Mouse (Mus musculus) frontal cortex, adult (tissue): ENCODE results near the gene Adgrl3.

Source experiments
- ATAC-seq: cut with Nextera tagmentation; 2 replicates; pipeline ENCODE4 v1.9.2; 2017; ENCODE audit warnings: mild to moderate bottlenecking, moderate library complexity, mixed read lengths; ENCODE audit not compliant: low TSS enrichment

Gene Adgrl3

DNA sequence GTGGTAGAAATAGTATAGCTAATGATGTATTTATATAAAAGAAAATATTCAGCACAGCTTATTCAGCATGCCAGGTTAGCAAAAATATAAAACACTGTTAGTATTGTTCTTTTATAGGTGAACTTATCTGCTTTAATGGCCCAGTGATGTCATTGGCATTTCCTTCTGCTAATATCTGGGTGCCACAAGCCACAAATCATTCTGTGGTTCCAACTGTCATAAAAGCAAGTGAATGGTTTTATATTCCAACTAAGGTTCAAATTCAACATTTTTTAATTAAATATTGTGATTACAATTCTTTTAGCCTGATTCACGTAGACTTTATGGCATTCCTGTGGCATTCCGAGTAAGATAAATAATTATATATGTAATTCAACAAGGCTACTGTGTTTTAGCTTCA, 205.5 kb downstream of the Adgrl3 start:
- no peak for ATAC-seq

- no peak for ATAC-seq
These were observed 207.3 kb downstream of the Adgrl3 start for GRCm38 (mm10) chr5:81227256-81227655.

DNA sequence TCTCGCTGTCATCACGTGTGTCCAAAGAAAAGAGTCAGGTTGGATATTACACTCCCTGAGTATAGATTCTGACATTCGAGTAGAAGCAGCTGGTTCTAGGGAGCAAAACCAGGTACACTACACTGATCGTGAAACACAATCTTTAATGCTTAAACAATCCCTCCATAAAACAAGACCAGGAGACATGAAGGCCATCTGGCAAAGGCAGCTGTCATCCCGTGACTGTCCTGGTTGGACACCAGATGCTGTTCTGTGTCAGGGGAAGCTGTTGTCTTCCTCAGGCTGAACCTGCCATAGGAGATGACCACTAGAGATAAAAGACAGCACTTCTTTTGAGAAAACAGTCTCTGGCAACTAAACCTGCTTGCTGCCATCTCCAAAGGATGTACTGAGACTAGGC, 228.8 kb downstream of the Adgrl3 start:
- no peak for ATAC-seq

- ATAC-seq, result peak; percentile 75
These were observed 236.2 kb downstream of the Adgrl3 start for GRCm38 (mm10) chr5:81256091-81256490.

DNA sequence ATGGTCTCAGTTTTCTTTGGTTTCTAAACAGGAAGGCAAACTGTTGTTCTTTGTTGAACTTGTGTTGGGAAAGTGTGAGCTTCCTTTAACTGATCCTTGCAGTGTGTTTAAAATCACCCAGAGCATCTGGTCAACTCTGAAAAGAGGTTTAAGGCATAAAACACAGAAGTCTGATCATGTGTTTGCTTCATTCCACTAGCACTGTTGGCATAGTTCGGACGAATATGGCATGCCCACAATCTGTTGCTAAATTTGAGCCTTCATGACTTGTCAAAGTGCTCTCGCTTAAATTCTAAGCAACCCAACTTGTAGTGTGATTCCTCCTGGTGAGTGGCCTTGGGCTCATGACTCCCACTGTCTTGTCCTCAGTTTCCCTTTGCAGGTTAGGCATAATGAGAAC, 249.8 kb downstream of the Adgrl3 start:
- ATAC-seq, result peak; percentile 84

- peak; percentile 86 for ATAC-seq
These were observed 255.6 kb downstream of the Adgrl3 start for GRCm38 (mm10) chr5:81275346-81276047.

GRCm38 (mm10) chr5:81279246-81279645, 259.3 kb downstream of the Adgrl3 start:
- ATAC-seq, result no peak

- ATAC-seq, result no peak
These were observed 265.7 kb downstream of the Adgrl3 start for GRCm38 (mm10) chr5:81285643-81286042.

- ATAC-seq, result no peak
These were observed 281.9 kb downstream of the Adgrl3 start for GRCm38 (mm10) chr5:81301874-81302273.

DNA sequence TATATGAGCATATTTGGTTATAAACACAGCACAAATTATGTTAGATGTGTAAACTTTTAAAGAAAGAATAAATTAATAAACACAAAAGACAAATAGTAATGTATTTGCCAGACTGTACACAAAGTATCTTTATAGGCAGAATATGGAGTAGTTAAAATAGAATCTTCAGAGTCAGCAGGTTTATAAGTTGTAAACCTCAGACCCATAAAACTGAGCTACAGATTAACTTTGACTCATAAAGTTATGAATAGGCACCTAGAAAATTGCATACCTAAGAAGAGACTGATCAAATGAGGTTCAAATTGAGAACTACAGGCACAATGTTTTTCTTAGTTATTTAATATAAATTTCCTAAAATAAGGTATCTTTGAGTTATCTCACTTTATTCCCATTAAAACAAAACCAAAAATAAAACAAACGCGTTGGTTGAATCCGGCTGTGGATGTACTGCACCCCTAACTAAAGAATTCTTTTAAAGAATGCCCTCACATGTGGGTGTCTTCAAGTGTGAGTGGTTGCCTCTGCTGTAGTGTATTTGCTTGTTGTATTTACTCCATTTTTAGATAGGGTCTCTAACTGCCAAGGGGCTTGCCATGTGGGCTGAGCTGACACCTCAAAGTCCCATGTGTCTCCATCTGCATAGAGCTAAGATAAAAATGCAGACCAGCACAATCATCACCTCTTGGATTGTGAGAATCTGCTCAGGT, 297.6 kb downstream of the Adgrl3 start:
- peak; percentile 66 for ATAC-seq

DNA sequence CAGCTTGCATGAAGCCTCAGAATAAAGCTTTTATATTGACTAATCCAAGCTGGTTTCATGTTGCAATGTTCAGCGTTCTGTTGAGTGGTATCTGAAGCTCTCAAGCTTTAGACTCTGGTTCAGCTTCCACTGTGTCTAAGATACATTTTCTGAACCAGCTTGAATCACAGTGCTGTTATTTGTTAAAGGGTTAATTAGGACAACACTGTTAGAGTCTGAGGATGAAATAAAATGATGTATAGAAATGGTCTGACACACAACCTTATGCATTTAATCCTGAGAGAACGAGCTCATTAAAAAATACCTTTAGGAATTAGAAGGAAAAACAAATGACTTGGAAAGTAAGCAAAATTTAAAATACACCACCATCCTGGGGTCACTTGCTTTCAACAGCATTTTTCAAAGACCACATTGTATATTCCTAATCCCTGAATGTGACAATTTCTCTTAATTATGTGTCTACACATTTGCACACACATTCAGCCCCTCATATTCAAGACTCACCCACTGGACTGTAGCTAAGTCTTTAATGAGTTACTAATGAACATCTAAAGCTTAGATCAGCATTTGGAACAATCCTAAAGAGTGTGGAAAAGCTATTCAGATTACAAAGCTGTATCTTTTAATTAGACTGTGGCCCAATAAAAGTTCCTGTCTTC, 301.5 kb downstream of the Adgrl3 start:
- ATAC-seq, result no peak

GRCm38 (mm10) chr5:81322064-81322463, 302.1 kb downstream of the Adgrl3 start:
- peak; percentile 58 for ATAC-seq

DNA sequence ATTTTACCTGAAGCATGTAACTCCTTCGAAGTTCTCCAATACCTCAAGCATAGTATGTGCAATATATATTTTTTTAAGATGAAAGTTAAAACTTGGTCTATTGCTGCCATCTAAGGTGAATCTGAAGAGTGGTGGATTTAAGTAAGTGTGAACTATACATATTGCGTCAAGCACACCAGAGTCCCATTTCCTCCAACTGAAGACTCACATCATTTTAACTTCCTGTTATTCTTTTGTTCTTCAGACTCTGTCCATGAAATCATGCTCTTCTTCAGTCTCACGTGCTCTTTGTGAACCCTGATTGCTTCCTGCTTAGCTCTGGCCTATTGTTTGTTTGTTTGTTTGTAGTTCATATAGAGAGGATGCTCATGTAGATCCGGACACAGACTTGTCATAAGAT, 307.0 kb downstream of the Adgrl3 start:
- ATAC-seq, result no peak

DNA sequence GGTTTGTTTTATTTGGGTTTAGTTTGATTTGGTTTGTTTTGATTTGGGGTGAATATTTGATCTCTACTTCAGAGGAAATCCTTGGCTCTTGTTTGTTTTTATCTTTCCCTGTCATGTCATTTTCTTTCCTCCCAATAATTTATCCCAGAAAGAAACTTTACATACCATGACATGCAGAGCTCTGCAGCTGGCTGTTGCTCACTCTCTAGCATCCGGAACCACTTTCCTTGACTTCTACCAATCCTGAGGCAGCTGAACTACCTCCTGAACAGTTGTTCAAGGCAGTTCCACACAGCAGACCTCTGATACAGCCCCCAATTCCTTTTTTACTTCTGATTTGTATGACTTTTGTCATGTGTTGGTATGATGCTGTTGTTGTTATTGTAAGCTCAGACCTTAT, 307.5 kb downstream of the Adgrl3 start:
- ATAC-seq, result no peak

DNA sequence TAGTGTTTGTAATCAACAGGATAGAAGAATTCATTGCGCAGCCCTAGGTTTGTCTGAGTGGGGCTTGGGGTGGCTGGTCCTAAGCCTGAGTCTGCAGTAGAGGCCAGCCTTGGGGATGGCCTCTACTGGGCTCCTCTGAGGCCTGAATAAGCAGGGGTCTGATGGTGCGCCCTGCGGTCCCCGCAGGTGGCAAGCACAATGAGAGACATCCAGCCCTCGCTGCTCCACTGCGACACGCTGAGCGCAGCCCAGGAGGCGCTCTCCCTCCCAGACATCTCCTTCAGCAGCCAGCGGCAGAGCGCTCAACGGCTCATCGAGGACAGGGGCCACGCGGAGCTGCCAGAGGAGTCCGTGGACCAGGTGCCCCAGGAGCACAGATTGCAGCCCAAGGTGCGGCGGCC, 309.6 kb downstream of the Adgrl3 start:
- ATAC-seq, result peak; percentile 59

GRCm38 (mm10) chr5:81344330-81344729, 324.4 kb downstream of the Adgrl3 start:
- ATAC-seq, result no peak

- ATAC-seq, result no peak
These were observed 325.1 kb downstream of the Adgrl3 start for GRCm38 (mm10) chr5:81345096-81345435.

DNA sequence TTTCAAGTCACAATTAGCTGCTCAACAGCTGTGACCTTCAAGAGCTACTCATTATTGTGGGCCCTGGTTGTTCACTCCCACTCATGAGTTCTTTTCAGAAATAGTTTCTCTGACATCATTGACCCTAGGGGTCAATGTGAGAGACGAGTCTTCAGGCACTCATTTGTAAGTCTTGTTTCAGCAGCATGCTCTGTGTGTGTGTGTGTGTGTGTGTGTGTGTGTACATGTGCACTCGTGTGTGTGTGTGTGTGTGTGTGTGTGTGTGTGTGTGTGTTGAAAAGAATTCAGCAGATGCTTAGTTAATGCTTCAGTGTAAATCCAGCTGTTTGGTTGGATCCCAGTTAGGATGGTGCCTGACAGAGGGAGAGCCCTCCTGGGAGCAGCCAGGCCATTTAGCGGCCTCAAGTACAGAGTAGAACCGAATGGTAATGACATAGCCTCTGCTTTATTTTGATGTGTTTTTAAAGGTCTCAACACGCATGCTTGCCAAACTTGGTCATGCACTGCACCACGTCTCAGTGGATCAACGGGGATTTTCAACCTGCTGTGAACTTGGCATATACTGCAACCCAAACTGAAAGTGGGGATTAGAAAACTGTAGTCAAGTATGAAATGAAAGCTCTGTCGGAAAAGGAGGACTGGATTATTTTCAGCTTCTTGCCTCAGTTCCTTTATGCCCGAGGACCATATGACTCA, 325.6 kb downstream of the Adgrl3 start:
- 0 out of 2 replicates have a peak, but pooled peaks have one; percentile 4 for ATAC-seq

- no peak for ATAC-seq
These were observed 327.6 kb downstream of the Adgrl3 start for GRCm38 (mm10) chr5:81347571-81347970.

- ATAC-seq, result peak; percentile 82
These were observed 339.6 kb downstream of the Adgrl3 start for GRCm38 (mm10) chr5:81359560-81359959.

DNA sequence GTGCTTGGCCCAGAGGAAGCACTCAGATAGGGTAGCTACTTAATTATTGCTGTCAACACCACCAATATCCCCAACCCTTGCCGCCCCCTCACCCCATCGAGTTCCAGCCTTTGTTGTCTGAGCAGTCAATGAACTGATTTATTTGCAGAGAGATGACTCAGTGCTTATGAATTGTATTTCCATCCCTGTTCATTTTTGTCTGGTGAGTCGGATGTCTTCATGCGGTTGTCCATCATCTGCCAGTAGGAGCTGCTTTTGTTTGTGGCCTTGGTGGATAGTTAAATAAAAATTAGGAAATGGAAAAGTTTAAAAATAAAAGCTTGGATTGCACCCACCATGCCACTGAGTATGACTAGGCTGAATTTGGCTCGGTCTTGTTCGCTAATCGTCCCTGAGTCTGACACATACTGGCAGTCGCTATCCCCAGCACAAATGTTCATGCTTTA, 344.3 kb downstream of the Adgrl3 start:
- ATAC-seq, result no peak

- 0 out of 2 replicates have a peak, but pooled peaks have one; percentile 27 for ATAC-seq
These were observed 345.3 kb downstream of the Adgrl3 start for GRCm38 (mm10) chr5:81365250-81365649.
